Mouse (Mus musculus) kidney, adult 8-10 months (tissue): ENCODE measurements at regions not wholly inside any gene's neighbourhood (a gene's known extent, or its start where the extent isn't known, plus 50 kb on each side); places are given as distances from the start of the nearest gene placed in this dataset.
"Not testable (repeated sequence)": the region's sequence is repeated elsewhere in the genome, so short reads cannot be mapped to it uniquely, and the experiment has no call there.

Experiments used
- DNase-seq, 2 experiments: peaks; one replicate each; pipeline ENCODE4 v3.0.0; 2022

GRCm38 (mm10) chr15:90400326-90401280 lies 176.5 kb downstream of the Alg10b start:
- DNase-seq: no peak

- DNase-seq: peak; percentile 3 to 45
Measured at GRCm38 (mm10) chr15:90420776-90421175, 196.7 kb downstream of the Alg10b start.

- DNase-seq: no peak
Measured at GRCm38 (mm10) chr15:90422122-90422614, 198.1 kb downstream of the Alg10b start.

- DNase-seq: not testable (repeated sequence)
Measured at GRCm38 (mm10) chr15:90431048-90431447, 206.9 kb downstream of the Alg10b start.

GRCm38 (mm10) chr15:90432154-90432553 lies 208.0 kb downstream of the Alg10b start:
- no peak for DNase-seq

DNA sequence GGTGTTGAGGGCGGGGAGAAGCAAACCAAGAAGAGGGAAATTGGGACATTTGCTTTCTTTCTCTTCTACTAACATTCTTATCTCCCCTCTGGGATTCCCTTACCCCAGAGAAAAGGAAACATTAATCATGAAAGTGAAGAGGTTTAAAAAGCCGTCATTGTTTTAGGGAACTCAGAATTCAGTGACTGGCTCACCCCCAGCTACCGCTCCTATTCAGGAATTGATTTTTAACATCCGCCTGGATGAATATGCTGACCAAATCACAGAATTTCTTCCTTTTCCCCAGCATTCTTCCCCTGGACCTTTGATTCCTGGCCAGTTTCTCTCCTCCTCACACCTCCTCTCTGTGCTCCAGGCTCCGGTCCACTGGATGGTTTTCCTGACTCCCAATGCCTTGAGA lies 211.2 kb downstream of the Alg10b start:
- DNase-seq: no peak
